Mouse (Mus musculus) C2C12 (cell line): ENCODE results near the gene Arhgap15.

Experiments
- CEBPB ChIP-seq: IDR thresholded peaks from one replicate; pipeline ENCODE4 v1.6.1; 2011; ENCODE audit warnings: low read depth, mild to moderate bottlenecking, control low read depth, moderate library complexity
- CTCF ChIP-seq: IDR thresholded peaks from one replicate; pipeline ENCODE4 v1.5.1; 2011; ENCODE audit not compliant: control insufficient read depth, insufficient read depth, insufficient read length
- MAX ChIP-seq: IDR thresholded peaks from one replicate; pipeline ENCODE4 v1.6.1; 2011; ENCODE audit warnings: mild to moderate bottlenecking, control low read depth
- MYOG ChIP-seq: IDR thresholded peaks from one replicate; pipeline ENCODE4 v1.6.1; 2011; ENCODE audit not compliant: control insufficient read depth, insufficient read length; ENCODE audit errors: extremely low read depth
- USF1 ChIP-seq: IDR thresholded peaks from one replicate; pipeline ENCODE4 v1.6.1; 2011; ENCODE audit warnings: low read depth, mild to moderate bottlenecking, control low read depth, moderate library complexity

- TF ChIP-seq CTCF (no peak), CEBPB (no peak), MAX (no peak), MYOG (no peak), USF1 (no peak)
Measured at GRCm38 (mm10) chr2:44349101-44349500, 600.5 kb downstream of the Arhgap15 start.
